Comparison of ENCODE assay signal across 10 mouse cellular contexts in genomic region chr8:108709441-108709840, GRCm38 (mm10).
A peak's percentile ranks its signal among the peaks of the same experiment; 100 is the strongest.
DNase-seq lines count a peak whose midpoint lies in the region; ATAC-seq and TF ChIP-seq lines count a peak whose summit lies in the region.
"Had no signal": no experiment of that assay in that cellular context is flagged by ENCODE, and none has a peak within 500 bp of the region (broad histone marks: within the 10 kb centered on the region; RNA-seq: fewer than 3 reads in every experiment).

No protein-coding gene starts in this region.

- no peak for ATAC-seq in forebrain, embryonic 11.5 days (replicated peaks; ENCODE audit: low FRiP score)
- no peak for ATAC-seq in intestine, embryonic 15.5 days
- no peak for ATAC-seq in midbrain, embryonic 15.5 days (replicated peaks)
- ATAC-seq in granulocyte monocyte progenitor cell, adult 5-6 weeks (replicated peaks; ENCODE audit: poor library complexity, severe bottlenecking): no peak

- no peak for DNase-seq in kidney, adult 2 months
- DNase-seq in kidney, postnatal 14 days: no peak
- no peak for DNase-seq in forebrain, embryonic 11.5 days (ENCODE audit: low spot score)
- no peak for DNase-seq in frontal cortex, postnatal 36 days (ENCODE audit: low spot score in 2 of 2)
- no peak for DNase-seq in left cerebral cortex, postnatal 4 days
- DNase-seq: kidney, adult 18-20 months; thymus, adult 18-20 months had no signal

- WGBS in kidney, adult 2 months: 76% methylated on average over 2 of the region's 2 CpGs
- WGBS in forebrain, embryonic 11.5 days: 18% methylated on average over 2 of the region's 2 CpGs
- WGBS in intestine, embryonic 15.5 days: 46% methylated on average over 2 of the region's 2 CpGs
- WGBS in midbrain, embryonic 15.5 days: 27% methylated on average over 2 of the region's 2 CpGs

- intact Hi-C loops in left cerebral cortex, postnatal 4 days (cut with DNase I): loop anchor here (10.0 kb wide), 2 partner anchors 535 to 765 kb away; partner anchors contain the start of gene Zfhx3

- no peaks in the 10 kb centered on the region for H3K36me3 ChIP-seq in kidney, adult 2 months (ENCODE audit: control insufficient read depth, insufficient read depth, low read length)
- no peaks in the 10 kb centered on the region for H3K36me3 ChIP-seq in forebrain, embryonic 11.5 days (ENCODE audit: control insufficient read depth, insufficient read depth, low read length)
- H3K36me3 ChIP-seq in intestine, embryonic 15.5 days: no peaks in the 10 kb centered on the region
- H3K36me3 ChIP-seq in midbrain, embryonic 15.5 days (replicated peaks): no peaks in the 10 kb centered on the region

- peaks cover 5% of the 10 kb centered on the region; the same call in 1 of the 2 replicates for H3K4me1 ChIP-seq in kidney, adult 2 months (ENCODE audit: control insufficient read depth, insufficient read depth, low read length)
- H3K4me1 ChIP-seq in forebrain, embryonic 11.5 days (replicated peaks; ENCODE audit: control insufficient read depth, insufficient read depth, low read length): peaks cover 65% of the 10 kb centered on the region
- peaks cover 62% of the 10 kb centered on the region for H3K4me1 ChIP-seq in intestine, embryonic 15.5 days (replicated peaks)
- peaks cover 59% of the 10 kb centered on the region for H3K4me1 ChIP-seq in midbrain, embryonic 15.5 days

- H3K4me2 ChIP-seq in forebrain, embryonic 11.5 days (ENCODE audit: low read depth, low read length, severe bottlenecking): no peak overlapping the region
- H3K4me2 ChIP-seq in intestine, embryonic 15.5 days (replicated peaks): 0 out of 2 replicates have a peak overlapping the region, but pooled peaks have one; percentile 43
- H3K4me2 ChIP-seq in midbrain, embryonic 15.5 days: peak overlapping the region; percentile 91

- no peak for TF ChIP-seq POLR2A in kidney, adult 2 months (IDR thresholded peaks at IDR 0.05; ENCODE audit: low read depth, low read length)

- no peak for TF ChIP-seq CTCF in kidney, adult 2 months (conservative IDR thresholded peaks at IDR 0.05; ENCODE audit: insufficient read depth, insufficient read length, low read depth, low read length)

- no peaks in the 10 kb centered on the region; the same call in 1 of the 2 replicates for H3K27me3 ChIP-seq in kidney, adult 2 months (replicated peaks; ENCODE audit: control insufficient read depth, insufficient read depth, low read length)
- H3K27me3 ChIP-seq in forebrain, embryonic 11.5 days (ENCODE audit: control insufficient read depth, insufficient read depth, low read length): no peaks in the 10 kb centered on the region
- H3K27me3 ChIP-seq in intestine, embryonic 15.5 days (replicated peaks): no peaks in the 10 kb centered on the region
- no peaks in the 10 kb centered on the region for H3K27me3 ChIP-seq in midbrain, embryonic 15.5 days (replicated peaks)

- H3K9me3 ChIP-seq in forebrain, embryonic 11.5 days (ENCODE audit: control insufficient read depth, low read length): no peaks in the 10 kb centered on the region
- no peaks in the 10 kb centered on the region for H3K9me3 ChIP-seq in intestine, embryonic 15.5 days
- H3K9me3 ChIP-seq in midbrain, embryonic 15.5 days: no peaks in the 10 kb centered on the region

- peak overlapping the region; percentile 75; the same call in 1 of the 2 replicates for H3K27ac ChIP-seq in kidney, adult 2 months (ENCODE audit: insufficient read depth, low read depth, low read length)
- H3K27ac ChIP-seq in forebrain, embryonic 11.5 days (ENCODE audit: low read depth, low read length): peak overlapping the region; percentile 43
- H3K27ac ChIP-seq in intestine, embryonic 15.5 days: peak overlapping the region; percentile 54; the same call in 1 of the 2 replicates
- H3K27ac ChIP-seq in midbrain, embryonic 15.5 days: peak overlapping the region; percentile 100

- no peak overlapping the region for H3K9ac ChIP-seq in forebrain, embryonic 11.5 days (ENCODE audit: low read length)
- H3K9ac ChIP-seq in intestine, embryonic 15.5 days: no peak overlapping the region
- H3K9ac ChIP-seq in midbrain, embryonic 15.5 days: peak overlapping the region; percentile 48; the same call in 1 of the 2 replicates

- no peak overlapping the region for H3K4me3 ChIP-seq in kidney, adult 2 months (ENCODE audit: insufficient read depth, low read depth, low read length)
- H3K4me3 ChIP-seq in forebrain, embryonic 11.5 days (ENCODE audit: low read depth, low read length): no peak overlapping the region
- no peak overlapping the region for H3K4me3 ChIP-seq in intestine, embryonic 15.5 days (replicated peaks)
- H3K4me3 ChIP-seq in midbrain, embryonic 15.5 days: peak overlapping the region; percentile 83; the same call in 1 of the 2 replicates

Comparison
In these comparisons a context has a peak if more than half of its experiments do, and no peak if none do; other contexts are left out.
1. H3K27ac ChIP-seq: peak in every context shown above with its lines; median percentile 100 in midbrain, embryonic 15.5 days; 75 in kidney, adult 2 months; 54 in intestine, embryonic 15.5 days; 43 in forebrain, embryonic 11.5 days.